30 mouse cellular contexts compared by ENCODE assay signal in genomic region chr3:38543816-38544215, GRCm38 (mm10).
"Had no signal": no experiment of that assay in that cellular context is flagged by ENCODE, and none has a peak within 500 bp of the region (broad histone marks: within the 10 kb centered on the region; RNA-seq: fewer than 3 reads in every experiment).

No protein-coding gene starts in this region.

- DNase-seq: left cerebral cortex, postnatal 4 days; liver; liver, embryonic 13.5 days; liver, postnatal 0 days; lung, adult 18-20 months; lung, adult 2 months; lung, embryonic 14.5 days; lung, postnatal 10 days; lung, postnatal 14 days; lung, postnatal 36 days; lung, postnatal 4 days; midbrain, embryonic 14.5 days had no signal

- H3K4me3 ChIP-seq: limb, embryonic 10.5 days; limb, embryonic 12.5 days; limb, embryonic 13.5 days; limb, embryonic 15.5 days; liver, embryonic 12.5 days; liver, embryonic 13.5 days; liver, embryonic 15.5 days; lung, embryonic 15.5 days; megakaryocyte, embryonic 14.5 days; midbrain, embryonic 10.5 days; midbrain, embryonic 12.5 days; midbrain, embryonic 13.5 days; midbrain, embryonic 15.5 days; myocyte; neural tube, embryonic 12.5 days had no signal

- H3K27me3 ChIP-seq: limb, embryonic 12.5 days; limb, embryonic 13.5 days; limb, embryonic 15.5 days; liver, embryonic 12.5 days; liver, embryonic 13.5 days; liver, embryonic 15.5 days; lung, embryonic 15.5 days; megakaryocyte, embryonic 14.5 days; midbrain, embryonic 12.5 days; midbrain, embryonic 13.5 days; midbrain, embryonic 15.5 days; neural tube, embryonic 12.5 days had no signal

- H3K27ac ChIP-seq: limb, embryonic 10.5 days; limb, embryonic 12.5 days; limb, embryonic 13.5 days; limb, embryonic 15.5 days; liver, embryonic 12.5 days; liver, embryonic 13.5 days; liver, embryonic 14.5 days; liver, embryonic 15.5 days; lung, embryonic 15.5 days; macrophage; midbrain, embryonic 10.5 days; midbrain, embryonic 12.5 days; midbrain, embryonic 13.5 days; midbrain, embryonic 15.5 days; neural tube, embryonic 12.5 days had no signal

- H3K36me3 ChIP-seq: limb, embryonic 10.5 days; limb, embryonic 12.5 days; limb, embryonic 13.5 days; limb, embryonic 15.5 days; liver, embryonic 12.5 days; liver, embryonic 13.5 days; liver, embryonic 15.5 days; lung, embryonic 15.5 days; midbrain, embryonic 10.5 days; midbrain, embryonic 12.5 days; midbrain, embryonic 13.5 days; midbrain, embryonic 15.5 days; neural tube, embryonic 12.5 days had no signal

- H3K4me2 ChIP-seq: limb, embryonic 12.5 days; limb, embryonic 13.5 days; limb, embryonic 15.5 days; liver, embryonic 11.5 days; liver, embryonic 12.5 days; liver, embryonic 13.5 days; liver, embryonic 15.5 days; lung, embryonic 14.5 days; lung, embryonic 15.5 days; midbrain, embryonic 11.5 days; midbrain, embryonic 12.5 days; midbrain, embryonic 13.5 days; midbrain, embryonic 15.5 days; neural tube, embryonic 12.5 days had no signal

- H3K9me3 ChIP-seq: limb, embryonic 10.5 days; limb, embryonic 12.5 days; limb, embryonic 13.5 days; limb, embryonic 15.5 days; liver, embryonic 12.5 days; liver, embryonic 13.5 days; liver, embryonic 15.5 days; lung, embryonic 15.5 days; midbrain, embryonic 10.5 days; midbrain, embryonic 12.5 days; midbrain, embryonic 13.5 days; midbrain, embryonic 15.5 days; neural tube, embryonic 12.5 days had no signal

- H3K4me1 ChIP-seq: limb, embryonic 10.5 days; limb, embryonic 12.5 days; limb, embryonic 15.5 days; liver, embryonic 12.5 days; liver, embryonic 13.5 days; liver, embryonic 15.5 days; lung, embryonic 15.5 days; megakaryocyte, embryonic 14.5 days; midbrain, embryonic 10.5 days; midbrain, embryonic 12.5 days; midbrain, embryonic 13.5 days; midbrain, embryonic 15.5 days; neural tube, embryonic 12.5 days had no signal

- H3K9ac ChIP-seq: limb, embryonic 12.5 days; limb, embryonic 13.5 days; limb, embryonic 15.5 days; liver, embryonic 12.5 days; liver, embryonic 13.5 days; liver, embryonic 14.5 days; liver, embryonic 15.5 days; liver, postnatal 0 days; lung, embryonic 14.5 days; lung, embryonic 15.5 days; midbrain, embryonic 12.5 days; midbrain, embryonic 13.5 days; midbrain, embryonic 15.5 days; neural tube, embryonic 12.5 days had no signal
